Mouse (Mus musculus) thymus, postnatal 36 days (tissue): ENCODE measurements around the gene Soga1.
A peak's percentile ranks its signal among the peaks of the same experiment; 100 is the strongest.

ENCODE experiments used
- DNase-seq, 2 experiments: peaks; one replicate each; pipeline ENCODE4 v3.0.0; 2022; ENCODE audit warnings: mixed read lengths in 2 of 2

The Soga1 gene

DNA sequence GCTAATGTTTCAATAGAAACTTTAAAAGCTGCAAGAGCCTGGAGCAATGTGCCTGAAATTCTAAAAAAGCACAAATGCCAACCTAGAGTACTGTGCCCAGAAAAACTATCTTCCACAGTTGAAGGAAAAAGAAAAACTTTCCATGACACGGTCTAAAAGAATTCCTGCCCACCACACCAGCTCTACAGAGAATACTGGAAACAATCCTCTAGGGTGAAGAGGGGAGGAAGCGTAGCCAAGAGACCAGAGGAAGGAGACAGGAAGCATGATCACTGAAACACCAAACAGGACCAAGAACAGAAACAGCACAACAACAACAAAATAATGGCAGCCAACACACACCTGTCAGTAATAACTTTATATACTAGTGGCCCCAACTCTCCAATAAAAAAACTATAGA, 99.0 kb downstream of the Soga1 start:
- no peak for DNase-seq

DNA sequence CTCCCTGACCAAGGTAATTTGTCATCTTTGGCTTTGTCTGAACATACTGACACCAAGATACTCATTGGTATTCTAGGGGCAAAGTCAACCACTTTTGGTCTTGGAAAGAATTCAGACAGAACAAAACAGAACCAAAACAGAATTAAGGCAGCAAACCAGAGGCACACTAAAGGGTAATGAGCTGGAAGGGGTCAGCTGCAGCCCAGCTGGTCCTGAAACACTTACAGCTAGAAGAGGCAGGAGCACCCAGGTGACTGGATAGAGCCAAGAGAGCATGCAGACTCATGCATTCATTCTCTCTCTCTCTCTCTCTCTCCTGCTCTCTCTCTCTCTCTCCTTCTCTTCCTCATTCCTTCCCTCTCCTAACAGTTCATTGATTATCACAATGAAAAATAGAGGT, 102.3 kb downstream of the Soga1 start:
- DNase-seq = no peak

DNA sequence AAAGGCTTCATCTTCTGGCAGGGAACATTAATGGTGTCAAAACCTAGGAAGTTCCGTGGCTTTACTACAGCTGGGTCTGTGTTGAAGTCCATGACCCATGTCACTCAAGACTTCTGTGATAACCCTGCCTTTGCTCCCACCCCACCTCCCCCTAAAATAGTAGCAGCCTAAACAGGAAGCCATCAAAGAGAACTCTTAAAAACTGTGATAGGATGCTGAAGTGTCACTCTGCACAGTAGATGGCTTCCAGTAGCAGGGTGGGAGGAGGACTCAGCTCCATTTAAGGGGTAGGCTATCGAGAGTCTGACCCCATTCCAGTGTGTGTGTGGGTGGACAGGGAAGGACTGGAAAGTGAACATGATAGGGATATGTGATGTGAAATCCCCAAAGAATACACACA, 104.1 kb downstream of the Soga1 start:
- peak; percentile 29 to 34 for DNase-seq

DNA sequence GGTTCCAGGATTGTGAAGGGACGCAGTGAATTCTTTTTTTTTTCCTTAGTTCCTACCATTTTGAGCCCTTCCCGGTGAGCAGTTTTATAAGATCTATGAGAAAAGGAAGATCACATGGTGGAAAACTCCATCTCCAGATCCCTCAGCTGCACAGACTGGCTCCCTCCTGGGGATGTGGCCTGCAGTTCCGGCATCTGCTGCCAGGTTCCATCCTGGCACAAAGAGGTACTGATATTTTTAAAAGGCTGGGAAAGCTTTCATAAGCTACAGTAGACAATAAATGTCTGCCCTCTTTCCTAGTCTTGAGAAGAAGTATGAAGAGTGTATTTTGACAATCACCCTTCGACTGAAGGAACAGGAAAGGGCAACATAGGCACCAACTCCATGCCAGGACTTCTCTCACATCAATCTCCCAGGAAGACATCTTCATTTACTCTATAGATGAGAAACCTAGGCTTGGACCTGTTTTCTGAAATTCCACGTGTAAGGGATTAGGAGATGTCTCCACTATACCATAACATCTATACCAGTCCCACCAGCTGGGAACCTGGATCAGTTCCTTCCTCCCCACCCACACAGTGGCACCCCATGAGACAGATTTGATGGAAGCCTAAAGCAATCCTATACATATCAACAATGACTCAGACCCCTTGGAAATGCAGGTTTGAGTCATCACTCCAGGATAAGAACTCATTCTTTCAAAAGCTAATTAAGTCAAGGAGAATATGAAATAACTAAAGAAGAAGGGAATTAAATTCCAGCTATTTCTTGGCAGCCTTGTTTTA, 105.5 kb downstream of the Soga1 start:
- DNase-seq = no peak

DNA sequence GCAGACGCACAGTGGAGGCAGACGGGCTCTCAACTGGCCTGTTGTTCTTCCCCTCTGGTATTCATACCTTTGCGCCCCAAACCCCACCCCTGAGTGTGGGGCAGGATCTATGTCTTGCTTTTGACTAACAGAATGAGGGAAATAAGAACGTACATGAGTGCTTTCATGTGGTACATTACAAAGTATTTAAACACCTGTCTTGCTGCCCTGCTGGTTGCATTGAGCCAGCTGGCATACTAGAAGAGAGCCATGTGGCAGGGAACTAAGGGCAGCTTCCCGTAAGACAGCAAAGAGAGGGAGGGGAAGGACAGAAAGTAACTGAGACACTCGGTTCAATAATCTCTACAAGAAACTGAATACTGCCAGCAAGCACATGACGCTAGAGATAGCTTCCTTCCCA, 108.8 kb downstream of the Soga1 start:
- peak; percentile 56 to 68 for DNase-seq

DNA sequence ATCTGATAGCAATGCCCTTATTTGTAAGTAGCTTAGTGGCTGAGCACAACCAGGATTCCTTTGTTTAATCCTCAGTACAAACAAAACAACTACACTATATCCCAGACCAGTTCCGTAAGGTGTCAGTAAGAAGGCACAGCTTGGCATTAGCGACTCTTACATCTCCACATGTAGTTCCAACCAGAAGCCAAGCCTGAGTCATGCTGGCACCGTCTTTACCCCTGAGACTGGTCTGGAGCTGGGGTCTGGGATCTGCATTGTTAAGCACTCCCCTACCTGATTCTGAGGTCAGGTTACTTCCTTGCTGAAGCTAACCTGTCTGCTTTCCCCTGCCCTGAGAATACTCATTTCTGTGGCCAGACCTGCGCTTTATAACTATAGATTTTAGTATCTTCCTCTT, 110.6 kb downstream of the Soga1 start:
- DNase-seq = no peak

DNA sequence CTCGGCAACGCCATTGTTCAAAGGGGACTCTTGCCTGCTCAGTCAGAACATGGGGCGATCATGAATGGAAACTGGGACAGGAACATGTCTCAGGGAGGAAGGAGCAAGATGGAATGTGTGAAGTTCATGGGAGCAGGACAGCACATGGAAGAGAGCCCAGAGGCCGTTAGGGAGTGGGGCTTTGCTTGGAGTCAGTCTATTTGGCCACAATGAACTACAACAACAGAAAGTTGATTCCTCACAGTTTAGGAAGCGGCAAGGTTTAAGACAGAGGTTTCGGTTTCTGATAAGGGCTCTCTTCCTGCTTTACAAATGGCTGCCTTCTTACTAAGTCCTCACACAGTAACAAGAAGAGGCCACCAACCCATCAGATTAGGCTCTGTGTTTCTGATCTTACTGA, 111.7 kb downstream of the Soga1 start:
- no peak for DNase-seq
